Mouse (Mus musculus): ENCODE measurements around the gene Zdhhc6.

The Zdhhc6 gene

GRCm38 (mm10) chr19:55273340-55273739, 42.5 kb downstream of the Zdhhc6 start:
- in situ Hi-C loops (cut with MboI; ENCODE audit: low pct_unique_long_range_greater_than_20kb in 1 of 2, low sequenced_read_pairs in 2 of 2, unreplicated experiment in 1 of 2) = no loop called here

- in situ Hi-C loops (cut with MboI; ENCODE audit: low pct_unique_long_range_greater_than_20kb in 1 of 2, low sequenced_read_pairs in 2 of 2, unreplicated experiment in 1 of 2) = no loop called here
These were observed 44.4 kb downstream of the Zdhhc6 start for GRCm38 (mm10) chr19:55271448-55271847.

GRCm38 (mm10) chr19:55269051-55269450, 46.8 kb downstream of the Zdhhc6 start:
- in situ Hi-C loops (cut with MboI; ENCODE audit: low pct_unique_long_range_greater_than_20kb in 1 of 2, low sequenced_read_pairs in 2 of 2, unreplicated experiment in 1 of 2) = no loop called here

GRCm38 (mm10) chr19:55268150-55268549, 47.7 kb downstream of the Zdhhc6 start:
- in situ Hi-C loops (cut with MboI; ENCODE audit: low pct_unique_long_range_greater_than_20kb in 1 of 2, low sequenced_read_pairs in 2 of 2, unreplicated experiment in 1 of 2) = no loop called here

- in situ Hi-C loops (cut with MboI; ENCODE audit: low pct_unique_long_range_greater_than_20kb in 1 of 2, low sequenced_read_pairs in 2 of 2, unreplicated experiment in 1 of 2) = no loop called here
These were observed 49.0 kb downstream of the Zdhhc6 start for GRCm38 (mm10) chr19:55266786-55267185.

GRCm38 (mm10) chr19:55265269-55265668, 50.6 kb downstream of the Zdhhc6 start:
- in situ Hi-C loops (cut with MboI; ENCODE audit: low pct_unique_long_range_greater_than_20kb in 1 of 2, low sequenced_read_pairs in 2 of 2, unreplicated experiment in 1 of 2) = no loop called here

- in situ Hi-C loops (cut with MboI; ENCODE audit: low pct_unique_long_range_greater_than_20kb in 1 of 2, low sequenced_read_pairs in 2 of 2, unreplicated experiment in 1 of 2) = no loop called here
These were observed 55.2 kb downstream of the Zdhhc6 start for GRCm38 (mm10) chr19:55260389-55261184.

GRCm38 (mm10) chr19:55258514-55258913, 57.3 kb downstream of the Zdhhc6 start:
- in situ Hi-C loops (cut with MboI; ENCODE audit: low pct_unique_long_range_greater_than_20kb in 1 of 2, low sequenced_read_pairs in 2 of 2, unreplicated experiment in 1 of 2) = no loop called here

GRCm38 (mm10) chr19:55257656-55258375, 58.0 kb downstream of the Zdhhc6 start:
- in situ Hi-C loops (cut with MboI; ENCODE audit: low pct_unique_long_range_greater_than_20kb in 1 of 2, low sequenced_read_pairs in 2 of 2, unreplicated experiment in 1 of 2) = no loop called here

- in situ Hi-C loops (cut with MboI; ENCODE audit: low pct_unique_long_range_greater_than_20kb in 1 of 2, low sequenced_read_pairs in 2 of 2, unreplicated experiment in 1 of 2) = no loop called here
These were observed 59.7 kb downstream of the Zdhhc6 start for GRCm38 (mm10) chr19:55256156-55256555.

- in situ Hi-C loops (cut with MboI; ENCODE audit: low pct_unique_long_range_greater_than_20kb in 1 of 2, low sequenced_read_pairs in 2 of 2, unreplicated experiment in 1 of 2) = no loop called here
These were observed 61.3 kb downstream of the Zdhhc6 start for GRCm38 (mm10) chr19:55254513-55255016.

GRCm38 (mm10) chr19:55253570-55254441, 62.0 kb downstream of the Zdhhc6 start:
- in situ Hi-C loops (cut with MboI; ENCODE audit: low pct_unique_long_range_greater_than_20kb in 1 of 2, low sequenced_read_pairs in 2 of 2, unreplicated experiment in 1 of 2) = no loop called here

GRCm38 (mm10) chr19:55253239-55253569, 62.6 kb downstream of the Zdhhc6 start:
- in situ Hi-C loops (cut with MboI; ENCODE audit: low pct_unique_long_range_greater_than_20kb in 1 of 2, low sequenced_read_pairs in 2 of 2, unreplicated experiment in 1 of 2) = no loop called here

GRCm38 (mm10) chr19:55251383-55252124, 64.3 kb downstream of the Zdhhc6 start, which contains the start of gene Acsl5:
Acsl5 (plus strand) TSS chr19:55251938.
- in situ Hi-C loops (cut with MboI; ENCODE audit: low pct_unique_long_range_greater_than_20kb in 1 of 2, low sequenced_read_pairs in 2 of 2, unreplicated experiment in 1 of 2) = no loop called here

GRCm38 (mm10) chr19:55250451-55250850, 65.4 kb downstream of the Zdhhc6 start:
- in situ Hi-C loops (cut with MboI; ENCODE audit: low pct_unique_long_range_greater_than_20kb in 1 of 2, low sequenced_read_pairs in 2 of 2, unreplicated experiment in 1 of 2) = no loop called here

- in situ Hi-C loops (cut with MboI; ENCODE audit: low pct_unique_long_range_greater_than_20kb in 1 of 2, low sequenced_read_pairs in 2 of 2, unreplicated experiment in 1 of 2) = no loop called here
These were observed 67.8 kb downstream of the Zdhhc6 start for GRCm38 (mm10) chr19:55247991-55248520.

- in situ Hi-C loops (cut with MboI; ENCODE audit: low pct_unique_long_range_greater_than_20kb in 1 of 2, low sequenced_read_pairs in 2 of 2, unreplicated experiment in 1 of 2) = no loop called here
These were observed 68.3 kb downstream of the Zdhhc6 start for GRCm38 (mm10) chr19:55247563-55247962.

- in situ Hi-C loops (cut with MboI; ENCODE audit: low pct_unique_long_range_greater_than_20kb in 1 of 2, low sequenced_read_pairs in 2 of 2, unreplicated experiment in 1 of 2) = no loop called here
These were observed 71.0 kb downstream of the Zdhhc6 start for GRCm38 (mm10) chr19:55244791-55245231.
